41 mouse cellular contexts compared by ENCODE assay signal in genomic region chr15:75270691-75271362, GRCm38 (mm10). TPM values are rescaled to one million over a fixed set of nuclear protein-coding genes. Genes with fewer than 3 reads are reported as not detected.
"Had no signal": no experiment of that assay in that cellular context is flagged by ENCODE, and none has a peak within 500 bp of the region (broad histone marks: within the 10 kb centered on the region; RNA-seq: fewer than 3 reads in every experiment).

No protein-coding gene starts in this region.

- H3K36me3 ChIP-seq: heart, embryonic 12.5 days; hindbrain, embryonic 13.5 days; hindbrain, embryonic 15.5 days; kidney, embryonic 15.5 days; limb, embryonic 13.5 days; limb, embryonic 15.5 days; liver, embryonic 12.5 days had no signal

- H3K4me1 ChIP-seq: heart, embryonic 12.5 days; hindbrain, embryonic 13.5 days; hindbrain, embryonic 15.5 days; limb, embryonic 13.5 days; limb, embryonic 15.5 days; liver, embryonic 12.5 days had no signal

- H3K9me3 ChIP-seq: hindbrain, embryonic 13.5 days; hindbrain, embryonic 15.5 days; kidney, embryonic 15.5 days; limb, embryonic 13.5 days; limb, embryonic 15.5 days; liver, embryonic 12.5 days had no signal

- H3K27me3 ChIP-seq: heart, embryonic 12.5 days; hindbrain, embryonic 13.5 days; hindbrain, embryonic 15.5 days; kidney, embryonic 15.5 days; limb, embryonic 13.5 days; limb, embryonic 15.5 days; liver, embryonic 12.5 days had no signal

- H3K27ac ChIP-seq: gastrocnemius, adult 2 months; hindbrain, embryonic 13.5 days; hindbrain, embryonic 15.5 days; hindbrain, postnatal 0 days; kidney, embryonic 15.5 days; kidney, postnatal 0 days; limb, embryonic 13.5 days; limb, embryonic 15.5 days; liver, embryonic 12.5 days; liver, embryonic 14.5 days had no signal

- H3K4me2 ChIP-seq: heart, embryonic 12.5 days; hindbrain, embryonic 13.5 days; hindbrain, embryonic 15.5 days; kidney, embryonic 15.5 days; limb, embryonic 13.5 days; limb, embryonic 15.5 days; liver, embryonic 12.5 days had no signal

- DNase-seq: gastrocnemius, adult 2 months; gastrocnemius, postnatal 10 days; gastrocnemius, postnatal 25 days; heart, adult 18-20 months; heart, postnatal 10 days; heart, postnatal 36 days; kidney, adult 11 months; kidney, adult 2 months; kidney, adult 9 months; kidney, postnatal 14 days; kidney, postnatal 36 days; layer of hippocampus, adult 9-11 months; layer of hippocampus, postnatal 36 days; left cerebral cortex, postnatal 4 days had no signal

- ATAC-seq: hindbrain, postnatal 0 days; liver, embryonic 12.5 days had no signal

- H3K4me3 ChIP-seq: gastrocnemius, adult 2 months; heart, embryonic 12.5 days; hindbrain, embryonic 13.5 days; hindbrain, embryonic 15.5 days; kidney, embryonic 15.5 days; limb, embryonic 13.5 days; limb, embryonic 15.5 days; liver, embryonic 12.5 days had no signal

RNA-seq across cellular contexts. Expression of gene Ly6f, which starts 2.6 kb away (rescaled TPM):
- total RNA-seq: gastrocnemius, adult 2 months; gastrocnemius, postnatal 10 days; gastrocnemius, postnatal 25 days; gastrocnemius, postnatal 4 days; heart, adult 18-20 months; heart, adult 8-10 months; heart, postnatal 10 days; heart, postnatal 36 days; hematopoietic stem cell, adult 5-6 weeks; hindbrain, postnatal 0 days; layer of hippocampus, adult 18-20 months; layer of hippocampus, adult 8-10 months; layer of hippocampus, postnatal 14 days; layer of hippocampus, postnatal 36 days; left cerebral cortex, adult 18-20 months; left cerebral cortex, adult 8-10 months; left cerebral cortex, postnatal 10 days; left cerebral cortex, postnatal 25 days; left cerebral cortex, postnatal 4 days had no signal
- polyA plus RNA-seq: frontal cortex, adult 2 months; heart, embryonic 12.5 days; heart, embryonic 14.5 days; heart, embryonic 16.5 days; hindbrain, embryonic 11.5 days; hindbrain, embryonic 13.5 days; hindbrain, embryonic 15.5 days; hindbrain, postnatal 0 days; intestine, embryonic 14.5 days; kidney, embryonic 15.5 days; large intestine, adult 2 months; limb, embryonic 11.5 days; limb, embryonic 13.5 days; limb, embryonic 15.5 days; liver, embryonic 14.5 days had no signal

RNA-seq across cellular contexts. Expression of gene BC025446, which starts 54.7 kb away (rescaled TPM):
- total RNA-seq: gastrocnemius, adult 2 months; gastrocnemius, postnatal 10 days; gastrocnemius, postnatal 25 days; heart, adult 18-20 months; heart, adult 8-10 months; heart, postnatal 10 days; heart, postnatal 36 days; hematopoietic stem cell, adult 5-6 weeks; hindbrain, postnatal 0 days; layer of hippocampus, adult 18-20 months; layer of hippocampus, adult 8-10 months; layer of hippocampus, postnatal 14 days; layer of hippocampus, postnatal 36 days; left cerebral cortex, adult 18-20 months; left cerebral cortex, adult 8-10 months; left cerebral cortex, postnatal 10 days; left cerebral cortex, postnatal 25 days; left cerebral cortex, postnatal 4 days had no signal
- polyA plus RNA-seq: frontal cortex, adult 2 months; heart, embryonic 12.5 days; heart, embryonic 14.5 days; heart, embryonic 16.5 days; hindbrain, embryonic 11.5 days; hindbrain, embryonic 13.5 days; hindbrain, embryonic 15.5 days; hindbrain, postnatal 0 days; limb, embryonic 11.5 days; limb, embryonic 13.5 days; limb, embryonic 15.5 days had no signal
